ENCODE assay signal across 21 mouse cellular contexts in the genomic region with DNA sequence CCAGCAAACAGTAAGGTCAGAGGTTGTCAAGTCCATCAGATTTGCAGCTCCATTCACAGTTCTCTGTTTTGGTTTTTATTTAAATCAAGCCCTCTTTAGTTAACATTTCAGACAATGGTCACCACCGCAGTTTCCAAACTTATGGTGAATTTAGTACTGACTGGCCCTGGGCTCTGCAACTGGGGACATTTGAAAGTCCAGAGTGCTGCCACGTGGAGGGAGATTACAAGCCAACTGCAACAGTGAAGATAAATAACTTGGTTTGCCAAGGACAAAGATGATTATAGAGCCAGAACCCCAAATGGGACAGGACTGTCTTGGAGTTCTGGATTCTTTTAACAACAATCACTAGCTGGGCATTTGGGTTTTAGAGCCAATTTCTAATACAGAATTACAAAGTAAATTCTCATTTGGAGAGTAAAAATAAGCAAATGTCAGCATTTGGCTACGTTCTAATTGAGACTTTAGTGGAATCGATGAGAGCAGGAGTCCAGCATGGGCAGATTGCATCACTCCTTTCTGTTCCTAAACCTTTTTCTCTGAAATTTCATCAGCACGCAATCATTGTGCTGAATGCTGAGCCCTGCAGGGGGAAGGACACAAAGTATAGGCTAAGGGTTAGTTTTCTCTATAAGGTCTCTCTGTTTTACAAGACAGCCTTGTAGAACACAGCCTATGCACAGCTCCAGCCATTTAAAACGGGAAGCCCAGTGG.
DNase-seq lines count a peak whose midpoint lies in the region; ATAC-seq and TF ChIP-seq lines count a peak whose summit lies in the region.
"Had no signal": no experiment of that assay in that cellular context is flagged by ENCODE, and none has a peak within 500 bp of the region (broad histone marks: within the 10 kb centered on the region; RNA-seq: fewer than 3 reads in every experiment).

No protein-coding gene starts in this region.

- no peak for TF ChIP-seq EP300 in lung, postnatal 0 days (IDR thresholded peaks at IDR 0.05)

- no peak overlapping the region for H3K4me2 ChIP-seq in lung, postnatal 0 days (replicated peaks; ENCODE audit: low read depth, low read length)
- no peak overlapping the region for H3K4me2 ChIP-seq in forebrain, embryonic 13.5 days
- H3K4me2 ChIP-seq: embryonic facial prominence, embryonic 15.5 days; hindbrain, embryonic 13.5 days; neural tube, embryonic 15.5 days had no signal

- no peak for ATAC-seq in lung, postnatal 0 days
- ATAC-seq in forebrain, embryonic 13.5 days: no peak
- ATAC-seq: activated CD4-positive, CD25-positive, alpha-beta regulatory T cell, adult 4 months; inflammation-experienced regulatory T-cells, adult 6 months had no signal

- no peaks in the 10 kb centered on the region for H3K36me3 ChIP-seq in lung, postnatal 0 days (ENCODE audit: insufficient read depth, low read length)
- H3K36me3 ChIP-seq in forebrain, embryonic 13.5 days (ENCODE audit: poor library complexity, severe bottlenecking): no peaks in the 10 kb centered on the region
- H3K36me3 ChIP-seq: embryonic facial prominence, embryonic 15.5 days; G1E; hindbrain, embryonic 13.5 days; neural tube, embryonic 15.5 days had no signal

- DNase-seq in adrenal gland, postnatal 10 days: peak; percentile 5
- no peak for DNase-seq in adrenal gland, postnatal 25 days
- peak; percentile 16 to 34 for DNase-seq in heart, adult 9 months (ENCODE audit: low spot score in 2 of 2)
- no peak for DNase-seq in heart, postnatal 4 days
- peak; percentile 7 for DNase-seq in lung, postnatal 36 days
- DNase-seq in lung, postnatal 0 days (ENCODE audit: low spot score): no peak
- no peak for DNase-seq in embryo, embryonic 11 days
- DNase-seq: cerebellum, adult 11-12 months; cerebellum, postnatal 25 days; kidney, adult 2 months; kidney, postnatal 10 days; midbrain, embryonic 14.5 days; thymus, postnatal 4 days had no signal

- H3K9ac ChIP-seq in lung, postnatal 0 days (replicated peaks; ENCODE audit: low read depth): no peak overlapping the region
- no peak overlapping the region for H3K9ac ChIP-seq in forebrain, embryonic 13.5 days
- H3K9ac ChIP-seq: embryonic facial prominence, embryonic 15.5 days; hindbrain, embryonic 13.5 days; neural tube, embryonic 15.5 days had no signal

- 61% methylated on average over 6 of the region's 6 CpGs for WGBS in lung, postnatal 0 days
- 75% methylated on average over 6 of the region's 6 CpGs for WGBS in forebrain, embryonic 13.5 days

- no peaks in the 10 kb centered on the region for H3K9me3 ChIP-seq in lung, postnatal 0 days (ENCODE audit: low read length)
- no peaks in the 10 kb centered on the region for H3K9me3 ChIP-seq in forebrain, embryonic 13.5 days (replicated peaks)
- H3K9me3 ChIP-seq: embryonic facial prominence, embryonic 15.5 days; G1E; hindbrain, embryonic 13.5 days; megakaryocyte, embryonic 14.5 days; neural tube, embryonic 15.5 days had no signal

- no peaks in the 10 kb centered on the region for H3K27me3 ChIP-seq in lung, postnatal 0 days (replicated peaks; ENCODE audit: insufficient read depth, low read length)
- no peaks in the 10 kb centered on the region for H3K27me3 ChIP-seq in forebrain, embryonic 13.5 days
- H3K27me3 ChIP-seq: embryonic facial prominence, embryonic 15.5 days; hindbrain, embryonic 13.5 days; megakaryocyte, embryonic 14.5 days; neural tube, embryonic 15.5 days had no signal

- H3K27ac ChIP-seq in lung, postnatal 0 days (ENCODE audit: low read length): no peak overlapping the region
- no peak overlapping the region for H3K27ac ChIP-seq in forebrain, embryonic 13.5 days
- H3K27ac ChIP-seq: embryonic facial prominence, embryonic 15.5 days; hindbrain, embryonic 13.5 days; neural tube, embryonic 15.5 days had no signal

- TF ChIP-seq CTCF in lung, postnatal 0 days (IDR thresholded peaks at IDR 0.05): no peak

- no peak overlapping the region for H3K4me3 ChIP-seq in lung, postnatal 0 days (ENCODE audit: low read depth, low read length)
- H3K4me3 ChIP-seq in forebrain, embryonic 13.5 days: no peak overlapping the region
- H3K4me3 ChIP-seq: embryonic facial prominence, embryonic 15.5 days; hindbrain, embryonic 13.5 days; megakaryocyte, embryonic 14.5 days; neural tube, embryonic 15.5 days had no signal

- H3K4me1 ChIP-seq in lung, postnatal 0 days (ENCODE audit: insufficient read depth, low read depth, low read length): no peaks in the 10 kb centered on the region
- no peaks in the 10 kb centered on the region for H3K4me1 ChIP-seq in forebrain, embryonic 13.5 days
- H3K4me1 ChIP-seq: embryonic facial prominence, embryonic 15.5 days; hindbrain, embryonic 13.5 days; megakaryocyte, embryonic 14.5 days; neural tube, embryonic 15.5 days had no signal

Comparison
In these comparisons a context has a peak if more than half of its experiments do, and no peak if none do; other contexts are left out.
1. DNase-seq: peak in adrenal gland, postnatal 10 days (single experiment), heart, adult 9 months (2 of 2) and lung, postnatal 36 days (single experiment); none in adrenal gland, postnatal 25 days (single experiment), heart, postnatal 4 days (single experiment), lung, postnatal 0 days (single experiment) and embryo, embryonic 11 days (single experiment).